Mouse (Mus musculus): Measurements from ENCODE around the gene Chfr. TPM values are rescaled to one million over a fixed set of nuclear protein-coding genes. Genes with fewer than 3 reads are reported as not detected.

The Chfr gene
- total and polyA plus RNA-seq, 3 experiments, result 11.3 to 16.2 (median 14.5) TPM

DNA sequence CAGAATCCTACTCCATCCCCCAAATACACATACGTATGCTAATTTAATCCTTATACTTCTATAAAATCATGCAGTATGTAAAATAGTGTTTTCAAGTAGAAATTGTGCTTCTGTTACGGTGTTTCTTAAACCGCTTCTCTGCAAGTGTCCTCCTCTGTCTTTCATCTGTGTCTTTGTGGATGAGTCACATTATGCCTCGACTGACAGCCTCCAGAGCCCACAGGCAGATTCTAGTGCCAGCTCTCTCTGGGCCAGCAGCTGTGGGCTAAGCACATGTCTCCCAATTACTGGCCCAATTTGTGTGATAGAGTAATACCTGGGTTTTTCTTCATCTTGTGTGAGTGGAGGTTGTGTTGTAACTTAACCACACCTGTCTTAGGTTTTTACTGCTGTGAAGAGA is 33.7 kb downstream of the Chfr start:
- H3K36me3 ChIP-seq (ENCODE audit: control insufficient read depth, insufficient read depth, low read length), result peaks cover 3% of the 10 kb centered on the region; the same call in 1 of the 2 replicates
- H3K27ac ChIP-seq, result no peak overlapping the region
- DNase-seq, result no peak
- no peak overlapping the region for H3K4me3 ChIP-seq
- no peaks in the 10 kb centered on the region for H3K4me1 ChIP-seq (ENCODE audit: control insufficient read depth, insufficient read depth, low read length)
- no peak overlapping the region for H3K9ac ChIP-seq (ENCODE audit: low read depth, low read length)
- no peak for TF ChIP-seq CTCF (IDR thresholded peaks at IDR 0.05)
- no peak for TF ChIP-seq POLR2A (IDR thresholded peaks at IDR 0.05; ENCODE audit: insufficient read depth, low read depth, low read length)
- TF ChIP-seq EP300 (IDR thresholded peaks at IDR 0.05; ENCODE audit: insufficient read depth, low read depth, low read length), result no peak
- H3K79me2 ChIP-seq (replicated peaks; ENCODE audit: control insufficient read depth, insufficient read depth, low read length), result no peaks in the 10 kb centered on the region
- H3K27me3 ChIP-seq (ENCODE audit: control insufficient read depth, insufficient read depth, low read length), result no peaks in the 10 kb centered on the region
- intact Hi-C loops (cut with DNase I), result no loop called here
- 95% methylated on average over 4 of the region's 4 CpGs for WGBS

DNA sequence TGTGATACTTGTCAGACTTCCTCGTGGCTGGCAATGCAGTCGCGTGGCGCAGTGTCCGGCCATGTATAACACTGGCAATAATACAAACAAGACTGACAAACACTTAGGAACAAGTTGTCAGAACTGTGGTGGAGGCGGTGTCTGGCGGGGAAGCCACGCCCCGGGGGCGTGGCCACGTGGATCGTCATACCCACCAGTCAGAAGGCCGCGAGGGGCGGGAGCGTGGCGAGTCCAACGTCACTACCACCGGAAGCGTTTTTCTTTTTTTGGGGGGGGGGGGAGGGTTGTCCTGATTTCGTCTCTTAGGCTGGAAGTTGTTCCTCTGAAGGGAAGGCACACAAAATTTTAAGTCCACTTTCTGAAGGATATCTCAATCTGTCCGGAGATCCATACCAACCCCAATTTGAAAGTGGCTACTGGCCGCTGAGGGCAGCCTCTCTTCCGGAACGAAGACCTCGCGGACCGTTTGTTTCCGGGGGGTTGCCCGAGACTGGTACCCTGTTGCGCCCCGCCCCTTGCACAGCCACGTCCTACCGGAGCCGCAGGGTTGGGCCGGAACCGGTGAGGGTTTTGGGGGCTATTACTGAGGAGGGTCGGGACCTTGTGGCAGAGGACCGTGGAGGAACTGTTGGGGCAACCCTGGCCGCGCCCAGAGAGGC is 40.8 kb downstream of the Chfr start, which contains the start of gene Golga3:
Golga3 (plus strand) TSS at position 340 of the 659 bp plus-strand sequence.
- WGBS, result under 1% methylated on average over 41 of the region's 41 CpGs

DNA sequence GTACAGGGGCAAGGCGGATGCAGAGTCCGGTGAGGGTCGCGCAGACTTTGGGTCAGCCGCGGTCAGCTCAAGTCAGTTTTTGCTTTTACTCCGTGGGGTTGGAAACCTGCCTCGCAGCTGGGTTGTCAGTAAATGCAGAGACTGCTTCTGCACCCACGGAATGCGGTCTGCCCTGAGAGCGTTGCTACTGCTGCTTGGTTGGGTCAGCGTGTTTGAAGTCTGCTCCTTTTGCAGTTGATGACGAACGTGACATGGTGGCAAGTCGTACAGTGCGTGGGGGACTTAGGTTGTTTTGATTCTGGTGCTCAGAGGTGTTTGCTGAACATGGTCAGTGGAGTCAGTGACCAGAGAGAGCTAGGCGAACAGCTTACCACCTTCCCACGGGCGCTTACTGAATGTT is 41.4 kb downstream of the Chfr start:
- peak overlapping the region; percentile 68 for H3K4me3 ChIP-seq
- TF ChIP-seq CTCF (IDR thresholded peaks at IDR 0.05), result no peak
- 0 out of 2 replicates have a peak, but pooled peaks have one; percentile 1 for TF ChIP-seq EP300 (IDR thresholded peaks at IDR 0.05; ENCODE audit: insufficient read depth, low read depth, low read length)
- no peak for TF ChIP-seq POLR2A (IDR thresholded peaks at IDR 0.05; ENCODE audit: insufficient read depth, low read depth, low read length)
- peak overlapping the region; percentile 95 for H3K27ac ChIP-seq
- H3K9ac ChIP-seq (ENCODE audit: low read depth, low read length), result peak overlapping the region; percentile 83
- H3K27me3 ChIP-seq (ENCODE audit: control insufficient read depth, insufficient read depth, low read length), result no peaks in the 10 kb centered on the region
- DNase-seq, result no peak
- H3K36me3 ChIP-seq (ENCODE audit: control insufficient read depth, insufficient read depth, low read length), result peaks cover 18% of the 10 kb centered on the region
- H3K79me2 ChIP-seq (replicated peaks; ENCODE audit: control insufficient read depth, insufficient read depth, low read length), result peaks cover 5% of the 10 kb centered on the region; the same call in 1 of the 2 replicates
- intact Hi-C loops (cut with DNase I), result loop anchor here (2.0 kb wide), 2 partner anchors 42 to 70 kb away; partner anchors contain the start of gene Chfr
- WGBS, result 2% methylated on average over 19 of the region's 19 CpGs
- H3K4me1 ChIP-seq (ENCODE audit: control insufficient read depth, insufficient read depth, low read length), result peaks cover 6% of the 10 kb centered on the region

More for the DNA sequence above, 40.8 kb downstream of the Chfr start, which contains the start of gene Golga3:
- TF ChIP-seq CTCF (IDR thresholded peaks at IDR 0.05) (no peak), POLR2A (IDR thresholded peaks at IDR 0.05; ENCODE audit: insufficient read depth, low read depth, low read length) (peak; percentile 82), EP300 (IDR thresholded peaks at IDR 0.05; ENCODE audit: insufficient read depth, low read depth, low read length) (peak; percentile 75; the same call in 1 of the 2 replicates)
- Histone ChIP-seq H3K4me1 (ENCODE audit: control insufficient read depth, insufficient read depth, low read length) (peaks cover 4% of the 10 kb centered on the region), H3K79me2 (replicated peaks; ENCODE audit: control insufficient read depth, insufficient read depth, low read length) (peaks cover 5% of the 10 kb centered on the region; the same call in 1 of the 2 replicates), H3K9ac (ENCODE audit: low read depth, low read length) (peak within 1 kb of the TSS; percentile 83), H3K27ac (peak within 1 kb of the TSS; percentile 95), H3K36me3 (ENCODE audit: control insufficient read depth, insufficient read depth, low read length) (peaks cover 16% of the 10 kb centered on the region), H3K27me3 (ENCODE audit: control insufficient read depth, insufficient read depth, low read length) (no peaks in the 10 kb centered on the region), H3K4me3 (peak within 1 kb of the TSS; percentile 68)
- DNase-seq, result peak; percentile 91 to 95
- intact Hi-C loops (cut with DNase I), result loop anchor here (2.0 kb wide), 2 partner anchors 42 to 70 kb away; partner anchors contain the start of gene Chfr

DNA sequence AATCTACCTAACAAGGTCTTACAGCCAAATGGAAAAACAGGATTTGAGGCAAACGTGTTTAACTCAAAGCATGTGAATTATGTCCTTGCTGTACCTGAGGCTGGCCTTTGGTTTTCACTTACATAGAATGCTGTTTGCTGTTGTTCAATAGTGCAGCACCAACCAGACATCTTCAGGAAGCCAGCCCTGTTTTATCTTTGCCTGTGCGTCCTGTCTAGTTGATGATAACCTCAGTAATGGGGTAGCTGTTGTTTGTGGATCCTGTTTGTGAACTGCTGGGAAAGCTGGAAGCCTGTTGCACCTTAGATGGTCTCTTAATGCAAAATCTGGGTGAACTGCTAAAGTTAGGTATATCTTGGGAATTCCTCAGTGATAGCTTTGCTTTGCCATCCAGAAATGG is 43.0 kb downstream of the Chfr start:
- TF ChIP-seq EP300 (IDR thresholded peaks at IDR 0.05; ENCODE audit: insufficient read depth, low read depth, low read length) (no peak), POLR2A (IDR thresholded peaks at IDR 0.05; ENCODE audit: insufficient read depth, low read depth, low read length) (no peak), CTCF (IDR thresholded peaks at IDR 0.05) (no peak)
- Histone ChIP-seq H3K27ac (no peak overlapping the region), H3K36me3 (ENCODE audit: control insufficient read depth, insufficient read depth, low read length) (peaks cover 27% of the 10 kb centered on the region), H3K9ac (ENCODE audit: low read depth, low read length) (no peak overlapping the region), H3K79me2 (replicated peaks; ENCODE audit: control insufficient read depth, insufficient read depth, low read length) (peaks cover 5% of the 10 kb centered on the region; the same call in 1 of the 2 replicates), H3K4me1 (ENCODE audit: control insufficient read depth, insufficient read depth, low read length) (peaks cover 9% of the 10 kb centered on the region), H3K27me3 (ENCODE audit: control insufficient read depth, insufficient read depth, low read length) (no peaks in the 10 kb centered on the region), H3K4me3 (no peak overlapping the region)
- DNase-seq, result no peak
- intact Hi-C loops (cut with DNase I), result no loop called here
- WGBS, result 46% methylated on average over 2 of the region's 2 CpGs

DNA sequence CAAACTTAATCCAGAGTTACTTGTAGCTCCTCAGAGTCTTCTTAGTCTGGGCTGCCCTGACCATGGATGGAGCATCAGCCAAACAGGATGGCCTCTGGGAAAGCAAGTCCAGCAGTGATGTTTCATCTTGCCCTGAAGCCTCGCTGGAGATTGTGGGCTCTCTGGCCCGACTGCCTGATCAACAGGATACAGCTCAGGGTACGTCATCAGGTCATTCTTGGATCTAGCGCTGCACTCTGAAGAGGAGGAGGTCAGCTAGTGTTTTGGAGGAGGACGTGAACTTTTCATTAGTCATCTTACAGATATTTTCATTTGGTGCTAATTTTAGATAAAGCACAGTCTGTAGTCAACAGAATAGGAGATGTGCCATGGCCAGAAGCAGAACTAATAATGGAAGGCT is 46.1 kb downstream of the Chfr start:
- H3K4me3 ChIP-seq, result no peak overlapping the region
- H3K27ac ChIP-seq, result peak overlapping the region; percentile 57
- intact Hi-C loops (cut with DNase I), result no loop called here
- no peak for TF ChIP-seq CTCF (IDR thresholded peaks at IDR 0.05)
- 0 out of 2 replicates have a peak, but pooled peaks have one; percentile 24 for TF ChIP-seq POLR2A (IDR thresholded peaks at IDR 0.05; ENCODE audit: insufficient read depth, low read depth, low read length)
- 0 out of 2 replicates have a peak, but pooled peaks have one; percentile 25 for TF ChIP-seq EP300 (IDR thresholded peaks at IDR 0.05; ENCODE audit: insufficient read depth, low read depth, low read length)
- H3K79me2 ChIP-seq (replicated peaks; ENCODE audit: control insufficient read depth, insufficient read depth, low read length), result peaks cover 5% of the 10 kb centered on the region; the same call in 1 of the 2 replicates
- no peaks in the 10 kb centered on the region for H3K27me3 ChIP-seq (ENCODE audit: control insufficient read depth, insufficient read depth, low read length)
- peak; percentile 31 to 48 for DNase-seq
- H3K4me1 ChIP-seq (ENCODE audit: control insufficient read depth, insufficient read depth, low read length), result peaks cover 9% of the 10 kb centered on the region
- no peak overlapping the region for H3K9ac ChIP-seq (ENCODE audit: low read depth, low read length)
- H3K36me3 ChIP-seq (ENCODE audit: control insufficient read depth, insufficient read depth, low read length), result peaks cover 27% of the 10 kb centered on the region
- whole genome bisulfite sequencing, result 13% methylated on average over 5 of the region's 5 CpGs

Data from heart, adult 2 months (tissue).